ENCODE assay signal across 29 mouse cellular contexts in genomic region chr5:5668920-5669319, GRCm38 (mm10). TPM values are rescaled to one million over a fixed set of nuclear protein-coding genes. Genes with fewer than 3 reads are reported as not detected.
DNase-seq lines count a peak whose midpoint lies in the region; ATAC-seq and TF ChIP-seq lines count a peak whose summit lies in the region.
"Had no signal": no experiment of that assay in that cellular context is flagged by ENCODE, and none has a peak within 500 bp of the region (broad histone marks: within the 10 kb centered on the region; RNA-seq: fewer than 3 reads in every experiment).

No protein-coding gene starts in this region.

- H3K4me1 ChIP-seq in embryonic facial prominence, embryonic 14.5 days (ENCODE audit: control insufficient read depth, insufficient read depth, low read length), result peaks cover 4% of the 10 kb centered on the region; the same call in 1 of the 2 replicates
- peaks cover 8% of the 10 kb centered on the region; the same call in 1 of the 2 replicates for H3K4me1 ChIP-seq in embryonic facial prominence, embryonic 10.5 days
- peaks cover 5% of the 10 kb centered on the region; the same call in 1 of the 2 replicates for H3K4me1 ChIP-seq in midbrain, postnatal 0 days (ENCODE audit: insufficient read depth, low read length)
- H3K4me1 ChIP-seq in midbrain, embryonic 10.5 days, result peaks cover 14% of the 10 kb centered on the region
- H3K4me1 ChIP-seq: heart, embryonic 12.5 days; heart, embryonic 15.5 days had no signal

- H3K9me3 ChIP-seq in embryonic facial prominence, embryonic 14.5 days (ENCODE audit: control insufficient read depth, low read length), result no peaks in the 10 kb centered on the region
- no peaks in the 10 kb centered on the region for H3K9me3 ChIP-seq in embryonic facial prominence, embryonic 10.5 days
- no peaks in the 10 kb centered on the region for H3K9me3 ChIP-seq in midbrain, postnatal 0 days (ENCODE audit: low read length)
- no peaks in the 10 kb centered on the region for H3K9me3 ChIP-seq in midbrain, embryonic 10.5 days (replicated peaks)
- H3K9me3 ChIP-seq: embryonic facial prominence, embryonic 13.5 days; forebrain, embryonic 10.5 days; forebrain, embryonic 13.5 days; heart, embryonic 12.5 days; heart, embryonic 15.5 days; hindbrain, embryonic 10.5 days had no signal

- TF ChIP-seq CTCF in midbrain, postnatal 0 days (IDR thresholded peaks at IDR 0.05), result no peak

- ATAC-seq in embryonic facial prominence, embryonic 14.5 days (ENCODE audit: low read depth), result no peak
- ATAC-seq in midbrain, postnatal 0 days (ENCODE audit: low FRiP score), result no peak
- ATAC-seq: CD4-positive, CD25-positive, alpha-beta regulatory T cell, adult 4 months; forebrain, embryonic 13.5 days; forebrain, embryonic 16.5 days; hindbrain, postnatal 0 days; inflammation-experienced regulatory T-cells, adult 6 months; intestine, embryonic 16.5 days had no signal

- H3K36me3 ChIP-seq in embryonic facial prominence, embryonic 14.5 days (ENCODE audit: control insufficient read depth, insufficient read depth, low read length), result no peaks in the 10 kb centered on the region
- peaks cover 28% of the 10 kb centered on the region for H3K36me3 ChIP-seq in embryonic facial prominence, embryonic 10.5 days (replicated peaks)
- H3K36me3 ChIP-seq in midbrain, postnatal 0 days (ENCODE audit: insufficient read depth, low read length), result no peaks in the 10 kb centered on the region
- H3K36me3 ChIP-seq in midbrain, embryonic 10.5 days, result peaks cover 17% of the 10 kb centered on the region
- H3K36me3 ChIP-seq: heart, embryonic 12.5 days; heart, embryonic 15.5 days had no signal

- no peak for DNase-seq in embryonic facial prominence, embryonic 14.5 days (ENCODE audit: low spot score)
- DNase-seq in embryonic facial prominence, embryonic 10.5 days (ENCODE audit: low spot score), result no peak
- DNase-seq in adrenal gland, postnatal 10 days, result peak; percentile 26
- DNase-seq in adrenal gland, postnatal 25 days, result peak; percentile 8
- no peak for DNase-seq in midbrain, postnatal 0 days (ENCODE audit: low spot score)
- DNase-seq in midbrain, embryonic 10.5 days (ENCODE audit: low spot score), result no peak
- DNase-seq: cerebellum, adult 11 months; cerebellum, adult 2 months; cerebellum, adult 9-11 months; cerebellum, postnatal 25 days; gastrocnemius, postnatal 10 days; heart, adult 18-20 months; heart, postnatal 10 days; heart, postnatal 36 days; kidney, adult 18-20 months had no signal

- H3K27ac ChIP-seq in embryonic facial prominence, embryonic 14.5 days (replicated peaks; ENCODE audit: low read depth, low read length), result no peak overlapping the region
- no peak overlapping the region for H3K27ac ChIP-seq in embryonic facial prominence, embryonic 10.5 days (replicated peaks)
- no peak overlapping the region for H3K27ac ChIP-seq in midbrain, postnatal 0 days (ENCODE audit: low read depth, low read length)
- H3K27ac ChIP-seq in midbrain, embryonic 10.5 days (replicated peaks), result no peak overlapping the region
- H3K27ac ChIP-seq: embryonic facial prominence, embryonic 13.5 days; forebrain, embryonic 10.5 days; forebrain, embryonic 13.5 days; heart, embryonic 15.5 days; hindbrain, embryonic 10.5 days; hindbrain, embryonic 14.5 days; hindbrain, postnatal 0 days had no signal

- H3K4me2 ChIP-seq in embryonic facial prominence, embryonic 14.5 days (ENCODE audit: low read depth, low read length), result no peak overlapping the region
- H3K4me2 ChIP-seq in midbrain, postnatal 0 days (ENCODE audit: low read depth, low read length, poor library complexity, severe bottlenecking), result no peak overlapping the region
- H3K4me2 ChIP-seq: embryonic facial prominence, embryonic 13.5 days; forebrain, embryonic 13.5 days; heart, embryonic 12.5 days; heart, embryonic 15.5 days; hindbrain, embryonic 14.5 days had no signal

- WGBS in embryonic facial prominence, embryonic 14.5 days, result 66% methylated on average over 7 of the region's 7 CpGs
- WGBS in embryonic facial prominence, embryonic 10.5 days, result 73% methylated on average over 7 of the region's 7 CpGs
- 75% methylated on average over 7 of the region's 7 CpGs for WGBS in midbrain, postnatal 0 days
- 78% methylated on average over 7 of the region's 7 CpGs for WGBS in midbrain, embryonic 10.5 days

- H3K27me3 ChIP-seq in embryonic facial prominence, embryonic 14.5 days (replicated peaks; ENCODE audit: control insufficient read depth, insufficient read depth, low read length), result no peaks in the 10 kb centered on the region
- H3K27me3 ChIP-seq in embryonic facial prominence, embryonic 10.5 days (replicated peaks; ENCODE audit: low read depth, poor library complexity, severe bottlenecking), result no peaks in the 10 kb centered on the region
- H3K27me3 ChIP-seq in midbrain, postnatal 0 days (ENCODE audit: insufficient read depth, low read length), result no peaks in the 10 kb centered on the region
- no peaks in the 10 kb centered on the region for H3K27me3 ChIP-seq in midbrain, embryonic 10.5 days (ENCODE audit: low read depth, poor library complexity, severe bottlenecking)
- H3K27me3 ChIP-seq: embryonic facial prominence, embryonic 13.5 days; forebrain, embryonic 13.5 days; heart, embryonic 12.5 days; heart, embryonic 15.5 days had no signal

- no peak overlapping the region for H3K4me3 ChIP-seq in embryonic facial prominence, embryonic 14.5 days (ENCODE audit: low read depth, low read length)
- H3K4me3 ChIP-seq in embryonic facial prominence, embryonic 10.5 days, result no peak overlapping the region
- H3K4me3 ChIP-seq in midbrain, postnatal 0 days (ENCODE audit: low read depth, low read length), result no peak overlapping the region
- H3K4me3 ChIP-seq in midbrain, embryonic 10.5 days, result no peak overlapping the region
- H3K4me3 ChIP-seq: embryonic facial prominence, embryonic 13.5 days; forebrain, embryonic 10.5 days; forebrain, embryonic 13.5 days; heart, embryonic 12.5 days; heart, embryonic 15.5 days; hindbrain, embryonic 10.5 days had no signal

- 0 out of 2 replicates have a peak overlapping the region, but pooled peaks have one; percentile 5 for H3K9ac ChIP-seq in embryonic facial prominence, embryonic 14.5 days (ENCODE audit: low read depth, low read length)
- H3K9ac ChIP-seq in midbrain, postnatal 0 days (replicated peaks; ENCODE audit: low read length, poor library complexity, severe bottlenecking), result no peak overlapping the region
- H3K9ac ChIP-seq: embryonic facial prominence, embryonic 13.5 days; forebrain, embryonic 13.5 days; heart, embryonic 12.5 days; heart, embryonic 15.5 days; hindbrain, embryonic 14.5 days had no signal

RNA-seq across cellular contexts. Expression of gene Cfap69, which starts 4.9 kb away (rescaled TPM):
- 3.3 and 4.2 TPM in 2 replicates for polyA plus RNA-seq in embryonic facial prominence, embryonic 14.5 days (2014; fragmentation: Nextera tagmentation; extraction: Ambion mirVana)
- 2.3 and 2.9 TPM in 2 replicates for polyA plus RNA-seq in embryonic facial prominence, embryonic 10.5 days (2016; fragmentation: Nextera tagmentation; extraction: Ambion mirVana)
- total RNA-seq in adrenal gland, postnatal 10 days (2021), result 1 to 10 TPM; 2.6 to 5.0 TPM
- total RNA-seq in adrenal gland, postnatal 25 days (2021), result 9.7 and 16.0 TPM in 2 replicates
- total RNA-seq in midbrain, postnatal 0 days (2014; rRNA removed), result 9.3 and 13.8 TPM in 2 replicates
- 8.4 and 9.0 TPM in 2 replicates for polyA plus RNA-seq in midbrain, postnatal 0 days (2015; fragmentation: Nextera tagmentation; extraction: Ambion mirVana)
- polyA plus RNA-seq in midbrain, embryonic 10.5 days (2016; fragmentation: Nextera tagmentation; extraction: Ambion mirVana), result 4.1 and 5.5 TPM in 2 replicates
- total RNA-seq: common myeloid progenitor, adult 5-6 weeks; MEL had no signal
- polyA plus RNA-seq: CD4-positive, CD25-positive, alpha-beta regulatory T cell, adult 4 months; inflammation-experienced regulatory T-cells, adult 6 months had no signal

RNA-seq across cellular contexts. Expression of gene Steap2, which starts 25.5 kb away (rescaled TPM):
- polyA plus RNA-seq in embryonic facial prominence, embryonic 14.5 days (2014; fragmentation: Nextera tagmentation; extraction: Ambion mirVana), result 5.6 and 6.6 TPM in 2 replicates
- polyA plus RNA-seq in embryonic facial prominence, embryonic 10.5 days (2016; fragmentation: Nextera tagmentation; extraction: Ambion mirVana), result 6.4 and 8.6 TPM in 2 replicates
- total RNA-seq in adrenal gland, postnatal 10 days (2021), result 10 to 100 TPM; 23.8 to 24.2 TPM
- total RNA-seq in adrenal gland, postnatal 25 days (2021), result 37.9 and 39.0 TPM in 2 replicates
- 11.0 and 14.7 TPM in 2 replicates for total RNA-seq in midbrain, postnatal 0 days (2014; rRNA removed)
- polyA plus RNA-seq in midbrain, postnatal 0 days (2015; fragmentation: Nextera tagmentation; extraction: Ambion mirVana), result 4.3 and 4.8 TPM in 2 replicates
- polyA plus RNA-seq in midbrain, embryonic 10.5 days (2016; fragmentation: Nextera tagmentation; extraction: Ambion mirVana), result 6.9 and 8.3 TPM in 2 replicates
- total RNA-seq: common myeloid progenitor, adult 5-6 weeks; MEL had no signal
- polyA plus RNA-seq: CD4-positive, CD25-positive, alpha-beta regulatory T cell, adult 4 months had no signal

Comparison
In these comparisons a context has a peak if more than half of its experiments do, and no peak if none do; other contexts are left out.
1. DNase-seq: peak in adrenal gland, postnatal 10 days (single experiment) and adrenal gland, postnatal 25 days (single experiment); none in embryonic facial prominence, embryonic 14.5 days (single experiment), embryonic facial prominence, embryonic 10.5 days (single experiment), midbrain, postnatal 0 days (single experiment) and midbrain, embryonic 10.5 days (single experiment).